Mouse (Mus musculus) monocyte, adult 2 months (primary cell): Measurements from ENCODE around the gene Kcnk6.
"Not testable (repeated sequence)": the region's sequence is repeated elsewhere in the genome, so short reads cannot be mapped to it uniquely, and the experiment has no call there.

Experiments used
- DNase-seq, 2 experiments: peaks; one replicate each; pipeline ENCODE4 v3.0.0; 2022; ENCODE audit warnings: low spot score in 2 of 2, low read depth in 1 of 2

Gene Kcnk6

DNA sequence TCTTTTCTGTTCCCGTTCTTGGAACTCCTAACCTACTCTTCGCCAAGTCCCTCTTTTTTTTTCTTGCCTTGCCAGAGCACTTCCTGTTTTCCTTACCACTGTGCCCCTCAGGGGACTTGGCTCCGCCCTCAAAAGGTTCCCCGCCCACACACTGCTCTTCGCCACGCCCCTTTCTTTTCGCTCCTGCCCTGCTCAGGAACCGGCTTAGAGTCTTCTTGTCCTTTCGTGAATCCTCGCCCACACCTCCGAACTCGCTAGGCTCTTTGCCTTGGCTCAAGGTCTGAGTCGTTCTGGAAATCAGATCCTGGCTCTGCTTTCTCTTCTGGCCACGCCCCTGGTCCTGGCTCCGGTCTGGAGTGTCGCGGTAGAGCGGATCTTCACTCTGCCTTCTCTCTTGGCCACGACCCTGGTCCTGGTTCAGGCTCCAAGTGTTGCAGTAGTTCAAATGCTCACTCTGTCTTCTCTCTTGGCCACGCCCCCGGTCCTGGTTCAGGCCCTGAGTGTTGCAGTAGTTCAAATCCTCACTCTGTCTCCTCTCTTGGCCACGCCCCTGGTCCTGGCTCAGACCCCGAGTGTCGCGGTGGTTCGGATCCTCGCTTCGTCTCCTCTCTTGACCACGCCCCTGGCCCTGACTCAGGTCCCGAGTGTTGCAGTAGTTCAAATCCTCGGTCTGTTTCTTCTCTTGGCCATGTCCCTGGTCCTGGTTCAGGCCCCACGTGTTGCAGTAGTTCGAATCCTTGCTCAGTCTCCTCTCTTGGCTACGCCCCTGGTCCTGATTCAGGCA is 20.7 kb downstream of the Kcnk6 start:
- peak; percentile 80 to 92 for DNase-seq

DNA sequence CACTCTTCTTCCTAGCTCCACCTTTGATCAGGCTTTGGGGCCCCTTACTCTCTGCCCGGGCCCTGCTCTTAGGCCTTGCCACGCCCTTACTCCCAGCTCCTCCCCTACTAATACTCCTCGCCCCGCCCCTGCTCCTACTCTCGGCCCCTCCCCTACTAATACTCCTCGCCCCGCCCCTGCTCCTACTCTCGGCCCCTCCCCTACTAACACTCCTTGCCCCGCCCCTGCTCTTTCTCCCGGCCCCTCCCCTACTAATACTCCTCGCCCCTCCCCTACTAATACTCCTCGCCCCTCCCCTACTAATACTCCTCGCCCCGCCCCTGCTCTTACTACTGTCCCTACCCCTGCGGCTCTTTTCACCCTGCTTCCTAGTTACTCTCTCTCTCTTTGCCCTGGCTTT is 21.3 kb downstream of the Kcnk6 start:
- DNase-seq: peak in 1 of 2 experiments; percentile 15

DNA sequence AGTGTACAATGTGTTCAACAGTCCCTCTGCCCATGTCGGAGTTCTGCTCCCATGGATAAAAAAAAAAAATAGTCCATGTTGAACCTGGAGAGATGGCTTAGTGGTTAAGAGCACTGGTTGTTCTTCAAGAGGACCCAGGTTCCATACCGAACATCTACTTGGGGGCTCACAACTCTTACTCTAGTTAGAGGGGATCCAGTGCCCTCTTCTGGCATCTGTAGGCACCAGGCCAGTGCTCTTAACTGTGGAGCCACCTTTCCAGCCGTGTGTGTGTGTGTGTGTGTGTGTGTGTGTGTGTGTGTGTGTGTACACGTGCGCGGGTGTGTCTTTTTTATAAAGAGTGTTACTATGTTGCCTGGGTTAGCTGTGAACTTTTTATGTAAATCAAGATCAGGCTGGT is 29.7 kb downstream of the Kcnk6 start:
- DNase-seq: no peak

DNA sequence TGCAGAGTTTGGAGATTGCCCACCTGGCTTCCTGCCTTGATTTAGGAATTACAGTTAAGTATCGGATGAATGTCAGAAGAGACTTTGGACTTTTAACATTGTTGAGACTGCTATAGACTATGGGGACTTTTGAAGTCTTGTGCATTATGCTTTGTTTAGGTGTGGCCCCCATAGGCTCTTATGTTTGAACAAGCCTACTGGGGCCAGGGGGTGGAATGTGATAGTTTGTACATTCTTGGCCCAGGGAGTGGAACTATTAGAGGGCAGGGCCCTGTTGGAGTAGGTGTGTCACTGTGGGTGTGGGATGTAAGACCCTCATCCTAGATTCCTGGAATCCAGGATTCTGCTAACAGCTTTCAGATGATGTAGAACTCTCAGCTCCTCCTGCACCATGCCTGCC is 38.1 kb downstream of the Kcnk6 start:
- DNase-seq: not testable (repeated sequence)

DNA sequence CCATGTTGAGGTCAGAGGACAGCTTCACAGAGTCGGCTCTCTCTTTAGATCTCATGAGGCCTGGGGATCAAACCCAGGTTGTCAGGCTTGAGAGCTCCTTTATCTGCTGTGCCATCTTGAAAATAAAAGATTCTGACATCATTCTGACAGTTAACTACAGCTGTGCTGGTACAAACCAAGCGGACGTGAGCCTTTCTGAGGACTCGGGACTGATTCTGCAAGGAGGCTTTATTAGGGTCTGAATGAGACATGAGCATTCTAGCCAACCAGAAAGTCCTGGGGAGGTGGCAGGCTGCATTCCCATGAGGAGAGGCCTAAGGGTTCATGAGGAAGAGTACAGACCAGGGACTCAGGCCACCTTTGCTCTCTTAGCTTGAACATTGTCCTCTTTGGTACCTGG is 51.0 kb downstream of the Kcnk6 start:
- DNase-seq: not testable (repeated sequence)

DNA sequence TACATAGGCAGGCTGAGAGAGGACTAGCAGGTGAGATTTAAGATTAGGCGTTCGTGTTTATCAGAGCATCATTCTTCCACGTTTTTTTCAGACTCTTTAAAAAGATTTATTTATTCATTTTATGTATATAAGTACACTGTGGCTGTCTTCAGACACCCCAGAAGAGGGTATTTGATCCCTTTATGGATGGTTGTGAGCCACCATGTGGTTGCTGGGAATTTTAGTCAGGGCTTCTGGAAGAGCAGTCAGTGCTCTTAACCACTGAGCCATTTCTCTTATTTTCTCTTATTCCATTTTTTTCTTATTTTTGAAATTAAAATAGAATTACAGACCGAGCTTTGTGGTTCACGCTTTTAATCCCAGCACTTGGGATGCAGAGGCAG is 51.5 kb downstream of the Kcnk6 start:
- DNase-seq: no peak

DNA sequence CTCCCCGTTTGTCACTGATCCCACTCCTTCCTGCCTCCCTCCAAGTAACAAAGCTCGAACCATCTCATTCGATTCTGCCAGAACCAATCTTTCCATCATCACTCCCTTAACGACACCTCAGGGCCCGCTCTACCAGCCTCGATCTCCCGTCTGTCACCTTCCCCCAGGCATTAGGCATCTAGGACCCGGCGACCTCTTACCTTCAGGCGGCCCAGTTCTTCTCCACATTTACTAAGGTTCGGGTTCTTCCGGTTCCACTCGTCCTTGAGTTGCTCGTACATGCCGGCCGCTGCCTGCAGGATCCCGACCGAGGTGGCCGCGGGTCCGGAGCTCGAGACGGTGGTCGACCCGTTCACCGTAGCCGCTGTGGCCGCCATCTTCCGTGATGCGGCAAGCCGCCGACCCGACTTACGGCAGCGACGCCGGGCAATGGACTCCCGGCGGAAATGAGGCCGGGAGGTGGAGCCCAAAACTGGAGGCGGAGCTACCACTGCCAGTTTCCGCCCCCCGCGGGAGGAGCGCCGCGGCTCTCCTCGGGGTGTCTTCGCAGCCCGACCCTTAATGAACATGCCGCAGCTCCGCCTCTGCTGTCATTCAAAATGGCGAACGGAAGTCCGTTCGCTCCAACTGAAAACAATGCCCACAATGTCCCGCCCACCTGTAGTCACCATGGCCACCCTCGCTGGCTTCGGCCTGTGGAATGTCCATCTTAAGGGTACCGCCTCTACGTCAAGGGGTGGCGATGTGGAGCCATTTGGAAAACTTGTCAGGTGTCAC is 52.0 kb downstream of the Kcnk6 start, which contains the start of gene Psmd8:
TSS of gene Psmd8 (minus strand) at position 625 of the 777 bp plus-strand sequence.
- peak; percentile 93 to 96 for DNase-seq

DNA sequence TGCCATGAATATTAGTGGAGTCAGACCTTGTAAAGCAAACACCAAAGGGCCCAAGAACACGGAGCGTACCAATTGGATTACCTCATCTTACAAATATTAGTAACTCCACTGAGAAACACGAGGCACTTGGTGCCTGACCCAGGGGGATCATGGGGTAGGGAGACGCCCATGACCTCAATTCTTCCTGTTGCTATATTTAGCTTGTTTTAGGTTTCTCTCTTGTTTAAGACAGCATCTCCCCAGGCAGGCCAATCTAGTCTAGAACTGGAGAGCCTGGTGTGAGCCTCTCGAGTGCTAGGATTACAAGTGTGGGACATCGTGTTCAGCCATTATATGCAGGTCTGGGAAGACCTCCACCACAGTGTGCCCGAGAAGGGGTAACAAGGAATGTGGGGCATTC is 53.0 kb downstream of the Kcnk6 start:
- DNase-seq: peak; percentile 40 to 54

DNA sequence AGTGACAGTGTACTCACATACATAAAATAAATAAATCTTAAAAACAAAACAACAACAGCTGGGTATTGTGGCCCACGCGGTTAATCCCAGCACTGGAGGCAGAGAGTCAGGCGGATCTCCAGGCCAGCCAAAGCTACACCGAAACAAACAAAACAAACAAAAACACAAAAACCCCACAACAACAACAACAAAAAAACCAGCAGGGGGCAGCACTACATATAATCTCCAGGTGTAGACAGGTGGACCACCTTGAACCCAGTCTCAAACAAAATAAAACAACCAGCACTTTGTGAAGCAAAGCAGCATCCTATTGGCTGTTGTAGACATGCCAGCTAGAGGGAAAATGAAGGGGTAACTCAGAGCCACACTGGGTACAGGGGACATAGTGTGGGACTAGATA is 54.2 kb downstream of the Kcnk6 start:
- no peak for DNase-seq

DNA sequence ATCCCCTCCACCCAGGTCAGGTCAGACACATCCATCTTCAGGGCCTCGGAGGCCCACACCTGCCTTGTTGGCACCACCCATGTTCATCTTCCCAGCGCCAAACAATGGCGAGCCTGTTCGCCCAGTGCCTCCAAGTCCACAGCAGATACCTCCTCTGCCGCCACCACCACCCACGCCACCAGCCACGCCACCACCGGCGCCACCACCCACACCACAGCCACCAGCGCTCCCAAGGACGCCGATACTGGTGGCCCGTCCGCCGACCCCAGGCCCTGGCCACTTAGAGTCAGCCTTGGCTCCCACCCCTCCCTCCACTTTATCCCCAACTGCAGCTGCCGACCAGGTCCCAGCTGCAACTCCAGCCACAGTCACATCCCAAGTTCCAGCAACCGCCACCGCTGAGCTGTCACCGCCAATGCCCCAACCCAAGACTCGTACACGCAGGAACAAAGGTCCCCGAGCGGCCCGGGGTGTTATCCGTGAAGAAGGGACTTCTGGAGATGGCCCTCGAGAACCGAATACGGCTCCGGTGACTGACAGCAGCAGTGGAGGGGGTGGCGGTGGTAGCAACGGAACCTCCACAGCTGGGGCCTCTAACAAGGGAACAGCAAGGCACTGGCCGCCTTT is 59.8 kb downstream of the Kcnk6 start:
- no peak for DNase-seq
